Mouse (Mus musculus) thymus, adult 2 months (tissue): ENCODE data around the gene Copz1. TPM values are rescaled to one million over a fixed set of nuclear protein-coding genes. Genes with fewer than 3 reads are reported as not detected.

Experiments used
- DNase-seq: peaks from one replicate; pipeline ENCODE4 v3.0.0; 2021
- H3K27ac ChIP-seq: fragments of 200-500 bp; 2 replicates; pipeline ENCODE4 v1.5.1; 2012; ENCODE audit warnings: low read length, control low read depth; ENCODE audit not compliant: control insufficient read depth, insufficient read depth
- H3K27me3 ChIP-seq: fragments of 200-500 bp; 2 replicates; pipeline ENCODE4 v1.6.1; 2012; ENCODE audit warnings: mild to moderate bottlenecking, low read length, moderate library complexity, mixed read lengths; ENCODE audit not compliant: control insufficient read depth, insufficient read depth
- H3K36me3 ChIP-seq: fragments of 200-500 bp; 2 replicates; pipeline ENCODE4 v1.6.1; 2012; ENCODE audit warnings: mild to moderate bottlenecking, low read length, moderate library complexity; ENCODE audit not compliant: control insufficient read depth, insufficient read depth
- H3K4me1 ChIP-seq: fragments of 200-500 bp; replicated peaks from 2 replicates; pipeline ENCODE4 v1.6.1; 2012; ENCODE audit warnings: low read length; ENCODE audit not compliant: control insufficient read depth, insufficient read depth
- H3K4me3 ChIP-seq: fragments of 200-500 bp; 2 replicates; pipeline ENCODE4 v1.5.1; 2012; ENCODE audit warnings: mild to moderate bottlenecking, low read length, control low read depth, moderate library complexity; ENCODE audit not compliant: control insufficient read depth, insufficient read depth
- CTCF ChIP-seq: fragments of 200-500 bp; IDR thresholded peaks from 2 replicates; pipeline ENCODE4 v1.5.1; 2012; ENCODE audit warnings: mild to moderate bottlenecking, control low read depth, low read length, moderate library complexity, borderline replicate concordance; ENCODE audit not compliant: control insufficient read depth, poor library complexity, insufficient read depth; ENCODE audit errors: extremely low read depth
- POLR2A ChIP-seq: fragments of 200-500 bp; IDR thresholded peaks from 2 replicates; pipeline ENCODE4 v1.6.1; 2012; ENCODE audit warnings: mild to moderate bottlenecking, low read length, control low read depth, moderate library complexity; ENCODE audit not compliant: control insufficient read depth, poor library complexity, insufficient read depth; ENCODE audit errors: extremely low read depth
- WGBS: fragments of 180-500 bp; shearing (Covaris S2); methylation state at CpG from one replicate; pipeline ENCODE4 v1.1.7; 2018; 5-methylcytosine and 5-hydroxymethylcytosine counted together
- polyA plus RNA-seq: library from polyadenylated mRNA; depleted of rRNA; stranded (reverse); fragments of >200 nt; gene quantifications from 2 replicates; pipeline ENCODE4 v1.2.3, GENCODE M21; 2012; rRNA removed

Copz1 gene
- polyA plus RNA-seq, 1 experiment, result 124 TPM

- Histone ChIP-seq H3K36me3 (peaks cover 4% of the 10 kb centered on the region), H3K27me3 (no peaks in the 10 kb centered on the region), H3K27ac (no peak overlapping the region), H3K4me1 (peaks cover 23% of the 10 kb centered on the region), H3K4me3 (no peak overlapping the region)
- TF ChIP-seq POLR2A (no peak), CTCF (no peak)
- WGBS, result 35% methylated on average over 4 of the region's 4 CpGs
- DNase-seq, result peak; percentile 72
These were observed 69.9 kb downstream of the Copz1 start for GRCm38 (mm10) chr15:103342415-103342814.

- 85% methylated on average over 3 of the region's 3 CpGs for WGBS
- no peak overlapping the region for H3K4me3 ChIP-seq
- DNase-seq, result no peak
- H3K27me3 ChIP-seq, result no peaks in the 10 kb centered on the region
- TF ChIP-seq POLR2A (no peak), CTCF (no peak)
- peaks cover 4% of the 10 kb centered on the region for H3K36me3 ChIP-seq
- no peak overlapping the region for H3K27ac ChIP-seq
- H3K4me1 ChIP-seq, result peaks cover 23% of the 10 kb centered on the region
These were observed 70.5 kb downstream of the Copz1 start for GRCm38 (mm10) chr15:103343008-103343407.

- DNase-seq, result no peak
- Histone ChIP-seq H3K4me1 (peaks cover 18% of the 10 kb centered on the region), H3K27me3 (no peaks in the 10 kb centered on the region), H3K36me3 (peaks cover 4% of the 10 kb centered on the region), H3K4me3 (no peak overlapping the region), H3K27ac (no peak overlapping the region)
- TF ChIP-seq CTCF (no peak), POLR2A (no peak)
These were observed 71.0 kb downstream of the Copz1 start for GRCm38 (mm10) chr15:103343556-103343955.

GRCm38 (mm10) chr15:103345789-103346188 is 73.3 kb downstream of the Copz1 start:
- TF ChIP-seq CTCF (no peak), POLR2A (no peak)
- H3K27ac ChIP-seq, result no peak overlapping the region
- H3K36me3 ChIP-seq, result peaks cover 4% of the 10 kb centered on the region
- H3K27me3 ChIP-seq, result no peaks in the 10 kb centered on the region
- peaks cover 1% of the 10 kb centered on the region; the same call in 1 of the 2 replicates for H3K4me1 ChIP-seq
- DNase-seq, result no peak
- no peak overlapping the region for H3K4me3 ChIP-seq
- WGBS, result 93% methylated on average over 6 of the region's 6 CpGs

- H3K36me3 ChIP-seq, result peaks cover 4% of the 10 kb centered on the region
- 14% methylated on average over 2 of the region's 2 CpGs for WGBS
These were observed 74.8 kb downstream of the Copz1 start for GRCm38 (mm10) chr15:103347275-103347684.

More at GRCm38 (mm10) chr15:103347275-103347684, 74.8 kb downstream of the Copz1 start:
- Histone ChIP-seq H3K4me1 (no peaks in the 10 kb centered on the region), H3K27ac (no peak overlapping the region), H3K27me3 (no peaks in the 10 kb centered on the region), H3K4me3 (no peak overlapping the region)
- TF ChIP-seq CTCF, result no peak
- no peak for TF ChIP-seq POLR2A
- DNase-seq, result peak; percentile 58

Other genes starting within 250 kb of the Copz1 start
- 24.2 and 25.1 TPM in 2 replicates for gene Smug1, start 105.6 kb upstream of the Copz1 start, polyA plus RNA-seq
- 34.2 and 37.0 TPM in 2 replicates for gene Cbx5, start 32.9 kb upstream of the Copz1 start, polyA plus RNA-seq
- 155 and 178 TPM in 2 replicates for gene Hnrnpa1, start 32.3 kb upstream of the Copz1 start, polyA plus RNA-seq
- gene Nfe2, start 14.3 kb upstream of the Copz1 start, polyA plus RNA-seq, result 4.9 and 7.3 TPM in 2 replicates
- 0.28 and 0.45 TPM in 2 replicates for gene Gpr84, start 37.9 kb downstream of the Copz1 start, polyA plus RNA-seq
- gene Zfp385a, start 67.4 kb downstream of the Copz1 start, polyA plus RNA-seq, result 18.6 and 20.7 TPM in 2 replicates
- gene Itga5, start 94.0 kb downstream of the Copz1 start, polyA plus RNA-seq, result 20.2 and 20.7 TPM in 2 replicates
- gene Gtsf1, start 157.8 kb downstream of the Copz1 start, polyA plus RNA-seq, result not detected in 2 replicates
- not detected in 2 replicates for gene Gtsf2, start 175.8 kb downstream of the Copz1 start, polyA plus RNA-seq
- 100 and 101 TPM in 2 replicates for gene Nckap1l, start 181.1 kb downstream of the Copz1 start, polyA plus RNA-seq
- 28.0 and 33.4 TPM in 2 replicates for gene Pde1b, start 230.3 kb downstream of the Copz1 start, polyA plus RNA-seq